Comparison of ENCODE assay signal across 8 mouse cellular contexts in the genomic region with DNA sequence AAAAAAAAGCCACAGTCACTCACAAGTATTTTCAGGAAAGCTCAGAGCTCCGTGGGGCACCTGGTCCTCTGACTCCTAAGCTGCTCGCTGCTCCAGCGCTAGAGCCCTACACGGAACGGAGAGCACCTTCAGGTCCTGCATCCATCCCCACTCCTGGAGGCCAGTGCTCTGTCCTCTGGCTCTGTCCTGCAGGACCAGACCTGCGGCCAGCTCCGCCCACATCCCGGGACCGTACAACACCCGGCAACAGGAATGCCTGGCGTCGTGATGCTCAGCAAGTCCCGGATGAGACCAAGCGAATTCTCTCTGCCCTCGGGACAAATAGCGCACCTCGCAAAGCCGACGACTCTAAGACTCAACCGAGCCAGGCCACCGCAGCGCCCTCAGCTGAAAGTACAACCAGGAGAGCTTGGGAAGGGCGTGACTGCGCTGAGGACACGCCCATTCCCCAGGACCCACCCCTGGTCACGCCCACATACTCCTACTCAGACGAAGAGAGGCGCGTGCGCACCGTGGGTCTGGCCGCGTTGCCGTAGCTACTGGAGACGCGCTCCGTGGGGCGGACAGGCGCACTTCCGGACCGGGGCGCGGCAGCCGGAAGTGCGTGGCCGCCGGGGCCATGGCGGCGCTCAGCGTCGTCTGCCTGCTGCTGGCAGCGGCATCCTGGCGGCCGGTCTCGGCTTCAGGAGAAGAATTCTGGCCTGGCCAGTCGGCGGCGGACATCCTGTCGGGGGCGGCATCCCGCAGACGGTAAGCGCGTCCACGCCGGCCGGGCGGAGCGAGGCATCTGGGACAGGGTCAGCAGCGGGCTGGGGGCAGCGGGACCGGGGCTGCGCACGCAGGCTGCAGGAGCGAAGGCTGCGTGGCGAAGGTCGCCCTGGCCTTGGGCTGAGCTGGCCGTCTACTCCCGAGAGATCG. TPM values are rescaled to one million over a fixed set of nuclear protein-coding genes. Genes with fewer than 3 reads are reported as not detected.
DNase-seq lines count a peak whose midpoint lies in the region; ATAC-seq and TF ChIP-seq lines count a peak whose summit lies in the region.

A gene (plus strand): TSS at position 515 of the 918 bp plus-strand sequence.

- TF ChIP-seq EP300 in MEL (IDR thresholded peaks at IDR 0.05; ENCODE audit: low read depth in 1 of 2, low read length in 2 of 2), result no peak; a peak in 1 of 4 replicates

- H3K4me3 ChIP-seq in MEL (ENCODE audit: control insufficient read depth in 1 of 2, insufficient read depth in 1 of 2, low read depth in 2 of 2, low read length in 2 of 2), result peak within 1 kb of the TSS; percentile 83 to 89
- peak within 1 kb of the TSS; percentile 71 for H3K4me3 ChIP-seq in cerebellum, adult 2 months (replicated peaks; ENCODE audit: insufficient read depth, low read depth, low read length)
- H3K4me3 ChIP-seq in forebrain, postnatal 0 days (ENCODE audit: low read depth, low read length), result peak within 1 kb of the TSS; percentile 97
- peak within 1 kb of the TSS; percentile 91 for H3K4me3 ChIP-seq in lung, embryonic 15.5 days

- peak within 1 kb of the TSS; percentile 96 for H3K4me2 ChIP-seq in forebrain, postnatal 0 days (ENCODE audit: low read depth)
- H3K4me2 ChIP-seq in lung, embryonic 15.5 days, result peak within 1 kb of the TSS; percentile 80

- peak; percentile 100 for ATAC-seq in forebrain, postnatal 0 days
- peak; percentile 98 for ATAC-seq in lung, embryonic 15.5 days (ENCODE audit: borderline replicate concordance, extremely low read depth, low FRiP score, low TSS enrichment)

- peaks cover 0 to 3% of the 10 kb centered on the region in 2 experiments; a peak in 1 of 4 replicates for H3K4me1 ChIP-seq in MEL (ENCODE audit: control insufficient read depth in 1 of 2, insufficient read depth in 2 of 2, low read length in 2 of 2)
- no peaks in the 10 kb centered on the region for H3K4me1 ChIP-seq in cerebellum, adult 2 months (ENCODE audit: control insufficient read depth, insufficient read depth, low read length)
- H3K4me1 ChIP-seq in forebrain, postnatal 0 days (ENCODE audit: insufficient read depth), result peaks cover 14% of the 10 kb centered on the region; the same call in 1 of the 2 replicates
- peaks cover 27% of the 10 kb centered on the region for H3K4me1 ChIP-seq in lung, embryonic 15.5 days

- no peak; the same call in none of the 2 replicates for TF ChIP-seq RAD21 in MEL (IDR thresholded peaks at IDR 0.05; ENCODE audit: low read depth, low read length)

- H3K9me3 ChIP-seq in MEL (replicated peaks; ENCODE audit: insufficient read depth, low read length), result no peaks in the 10 kb centered on the region
- H3K9me3 ChIP-seq in forebrain, postnatal 0 days (ENCODE audit: low read length), result no peaks in the 10 kb centered on the region
- no peaks in the 10 kb centered on the region for H3K9me3 ChIP-seq in lung, embryonic 15.5 days

- H3K27me3 ChIP-seq in MEL (ENCODE audit: control insufficient read depth in 1 of 2, insufficient read depth in 2 of 2, low read length in 2 of 2), result no peaks in the 10 kb centered on the region
- no peaks in the 10 kb centered on the region for H3K27me3 ChIP-seq in cerebellum, adult 2 months (ENCODE audit: control insufficient read depth, insufficient read depth, low read length)
- H3K27me3 ChIP-seq in forebrain, postnatal 0 days (ENCODE audit: insufficient read depth, low read length), result no peaks in the 10 kb centered on the region
- no peaks in the 10 kb centered on the region for H3K27me3 ChIP-seq in lung, embryonic 15.5 days

- peak; percentile 98 for DNase-seq in MEL (ENCODE audit: low read depth, low spot score)
- DNase-seq in cerebellum, adult 2 months, result peak; percentile 94 to 96
- peak; percentile 99 for DNase-seq in forebrain, postnatal 0 days
- DNase-seq in heart, postnatal 4 days, result peak; percentile 96
- peak; percentile 91 to 93 for DNase-seq in layer of hippocampus, adult 8-10 months (ENCODE audit: low spot score in 2 of 2)
- DNase-seq in ovary, adult 18-20 months (ENCODE audit: low spot score), result peak; percentile 93
- DNase-seq in thymus, postnatal 0 days (ENCODE audit: low spot score), result peak; percentile 99

- WGBS in cerebellum, adult 2 months, result under 1% methylated on average over 81 of the region's 81 CpGs
- WGBS in forebrain, postnatal 0 days, result 3% methylated on average over 78 of the region's 81 CpGs
- under 1% methylated on average over 79 of the region's 81 CpGs for WGBS in lung, embryonic 15.5 days

- peak in 2 of 3 experiments; percentile 41 to 45; a peak in 4 of 6 replicates for TF ChIP-seq CTCF in MEL (IDR thresholded peaks at IDR 0.05 in 2 of 3, conservative IDR thresholded peaks at IDR 0.05 in 1 of 3; ENCODE audit: control insufficient read depth in 1 of 3, insufficient read depth in 1 of 3, low read depth in 2 of 3, low read length in 3 of 3, poor library complexity in 1 of 3, severe bottlenecking in 1 of 3)
- TF ChIP-seq CTCF in cerebellum, adult 2 months (IDR thresholded peaks at IDR 0.05; ENCODE audit: borderline replicate concordance, insufficient read depth, low read depth, low read length), result no peak
- TF ChIP-seq CTCF in forebrain, postnatal 0 days (IDR thresholded peaks at IDR 0.05; ENCODE audit: low read depth), result peak; percentile 59; the same call in 1 of the 2 replicates

- peak within 1 kb of the TSS; percentile 88 for H3K9ac ChIP-seq in MEL (ENCODE audit: control insufficient read depth, low read depth, low read length, poor library complexity, severe bottlenecking)
- peak within 1 kb of the TSS; percentile 86 for H3K9ac ChIP-seq in forebrain, postnatal 0 days
- H3K9ac ChIP-seq in lung, embryonic 15.5 days, result peak within 1 kb of the TSS; percentile 92

- peaks cover 0 to 2% of the 10 kb centered on the region in 2 experiments; a peak in 1 of 4 replicates for H3K36me3 ChIP-seq in MEL (ENCODE audit: control insufficient read depth in 1 of 2, insufficient read depth in 2 of 2, low read length in 2 of 2)
- peaks cover 10% of the 10 kb centered on the region; the same call in 1 of the 2 replicates for H3K36me3 ChIP-seq in forebrain, postnatal 0 days (ENCODE audit: insufficient read depth)
- H3K36me3 ChIP-seq in lung, embryonic 15.5 days, result peaks cover 34% of the 10 kb centered on the region

- TF ChIP-seq POLR2A in MEL (IDR thresholded peaks at IDR 0.05; ENCODE audit: control insufficient read depth in 1 of 2, insufficient read depth in 1 of 2, low read depth in 1 of 2, low read length in 2 of 2, poor library complexity in 1 of 2), result peak; percentile 95 to 100
- peak; percentile 95 for TF ChIP-seq POLR2A in cerebellum, adult 2 months (IDR thresholded peaks at IDR 0.05; ENCODE audit: borderline replicate concordance, insufficient read depth, low read length)

- H3K79me2 ChIP-seq in MEL (ENCODE audit: control insufficient read depth, insufficient read depth, low read length, poor library complexity), result peaks cover 9% of the 10 kb centered on the region

- H3K27ac ChIP-seq in MEL (ENCODE audit: control insufficient read depth, low read depth, low read length), result peak within 1 kb of the TSS; percentile 40
- H3K27ac ChIP-seq in cerebellum, adult 2 months (ENCODE audit: insufficient read depth, low read length), result peak within 1 kb of the TSS; percentile 42
- H3K27ac ChIP-seq in forebrain, postnatal 0 days (ENCODE audit: low read depth, low read length), result peak within 1 kb of the TSS; percentile 86
- H3K27ac ChIP-seq in lung, embryonic 15.5 days, result peak within 1 kb of the TSS; percentile 89

TF ChIP-seq in MEL, 35 proteins besides CTCF, POLR2A, EP300 and RAD21 (continues in another document):
- no peak for TF ChIP-seq POLR2AphosphoS5 (IDR thresholded peaks at IDR 0.05; ENCODE audit: borderline replicate concordance, low read depth, low read length)
- no peak for TF ChIP-seq ZKSCAN1 (IDR thresholded peaks at IDR 0.05; ENCODE audit: low read depth, low read length)
- no peak for TF ChIP-seq TAL1 (IDR thresholded peaks at IDR 0.05; ENCODE audit: low read length)
- TF ChIP-seq USF1 (IDR thresholded peaks at IDR 0.05; ENCODE audit: low read depth, low read length), result peak; percentile 49
- TF ChIP-seq SIN3A (IDR thresholded peaks at IDR 0.05; ENCODE audit: low read length), result peak; percentile 98
- no peak; the same call in 1 of the 2 replicates for TF ChIP-seq KAT2A (conservative IDR thresholded peaks at IDR 0.05; ENCODE audit: low read depth, low read length)
- no peak for TF ChIP-seq BHLHE40 (IDR thresholded peaks at IDR 0.05; ENCODE audit: borderline replicate concordance, low read depth, low read length)
- TF ChIP-seq NELFE (IDR thresholded peaks at IDR 0.05; ENCODE audit: low read depth, low read length), result peak; percentile 94
- no peak for TF ChIP-seq GATA1 (IDR thresholded peaks at IDR 0.05; ENCODE audit: low read depth, low read length)
- peak; percentile 85 for TF ChIP-seq POLR2AphosphoS2 (IDR thresholded peaks at IDR 0.05; ENCODE audit: low read length)
- peak; percentile 95 for TF ChIP-seq NRF1 (IDR thresholded peaks at IDR 0.05; ENCODE audit: insufficient read depth, low read depth, low read length, poor library complexity, severe bottlenecking)
- 0 out of 2 replicates have a peak, but pooled peaks have one; percentile 29 for TF ChIP-seq UBTF (IDR thresholded peaks at IDR 0.05; ENCODE audit: borderline replicate concordance, insufficient read depth, low read depth, low read length)
- TF ChIP-seq MYC (IDR thresholded peaks at IDR 0.05; ENCODE audit: low read depth, low read length), result 0 out of 2 replicates have a peak, but pooled peaks have one; percentile 35
- TF ChIP-seq ELF1 (IDR thresholded peaks at IDR 0.05; ENCODE audit: low read depth, low read length), result peak; percentile 95
- TF ChIP-seq ETS1 (IDR thresholded peaks at IDR 0.05; ENCODE audit: low read depth, low read length), result 0 out of 2 replicates have a peak, but pooled peaks have one; percentile 33
- TF ChIP-seq MAZ (IDR thresholded peaks at IDR 0.05; ENCODE audit: low read depth, low read length), result peak; percentile 66; the same call in 1 of the 2 replicates
- TF ChIP-seq MEF2A (IDR thresholded peaks at IDR 0.05; ENCODE audit: extremely low read depth, insufficient replicate concordance, low read depth, low read length, poor library complexity, severe bottlenecking), result no peak
- peak; percentile 88 for TF ChIP-seq HCFC1 (IDR thresholded peaks at IDR 0.05; ENCODE audit: low read depth, low read length)

RNA-seq across cellular contexts. Expression of the gene that starts here (rescaled TPM):
- total RNA-seq in MEL (2012; rRNA removed), result 13.5 and 20.3 TPM in 2 replicates
- 10 to 100 TPM in 1 of 2 experiments, not detected in 1; 24.5 TPM for polyA plus RNA-seq in MEL (2012; ENCODE audit: insufficient read depth in 1 of 2, insufficient read length in 2 of 2, low read depth in 1 of 2, low replicate concordance in 2 of 2, missing spikeins in 1 of 2)
- 44.9 and 45.2 TPM in 2 replicates for polyA plus RNA-seq in cerebellum, adult 2 months (2012; rRNA removed)
- total RNA-seq in forebrain, postnatal 0 days (2014; rRNA removed), result 36.5 and 39.0 TPM in 2 replicates
- 34.3 and 38.3 TPM in 2 replicates for polyA plus RNA-seq in forebrain, postnatal 0 days (2015; fragmentation: Nextera tagmentation; extraction: Ambion mirVana)
- total RNA-seq in heart, postnatal 4 days (2021), result 10 to 100 TPM; 69.1 to 71.0 TPM
- 10 to 100 TPM; 30.8 to 38.4 (median 32.9) TPM for total RNA-seq in layer of hippocampus, adult 8-10 months (2022)
- polyA plus RNA-seq in lung, embryonic 15.5 days (2015; fragmentation: Nextera tagmentation; extraction: Ambion mirVana), result 128 and 139 TPM in 2 replicates
- 34.0 and 35.0 TPM in 2 replicates for polyA plus RNA-seq in thymus, postnatal 0 days (2015; fragmentation: Nextera tagmentation; extraction: Ambion mirVana)

Comparison
In these comparisons a context has a peak if more than half of its experiments do, and no peak if none do; other contexts are left out.
1. Peak in every context shown above with its lines: DNase-seq, ATAC-seq, H3K4me3 ChIP-seq and H3K27ac ChIP-seq.